ENCODE assay signal across 8 mouse cellular contexts in genomic region chr9:68888670-68889069, GRCm38 (mm10).
A peak's percentile ranks its signal among the peaks of the same experiment; 100 is the strongest.
DNase-seq lines count a peak whose midpoint lies in the region; ATAC-seq and TF ChIP-seq lines count a peak whose summit lies in the region.

No protein-coding gene starts in this region.

- no peak overlapping the region for H3K4me2 ChIP-seq in midbrain, embryonic 14.5 days (ENCODE audit: low read length)

- 38% methylated on average over 8 of the region's 8 CpGs for WGBS in midbrain, embryonic 14.5 days
- 66% methylated on average over 8 of the region's 8 CpGs for WGBS in midbrain, embryonic 10.5 days
- WGBS in olfactory bulb, adult 2 months: 14% methylated on average over 8 of the region's 8 CpGs

- TF ChIP-seq CTCF in olfactory bulb, adult 2 months (IDR thresholded peaks at IDR 0.05; ENCODE audit: insufficient read depth, low read depth, low read length): no peak

- no peak overlapping the region for H3K9ac ChIP-seq in midbrain, embryonic 14.5 days (replicated peaks; ENCODE audit: low read length)

- H3K4me1 ChIP-seq in midbrain, embryonic 14.5 days (ENCODE audit: control insufficient read depth, insufficient read depth, low read length): 0 out of 2 replicates have a peak, but pooled peaks cover 4% of the 10 kb centered on the region
- H3K4me1 ChIP-seq in midbrain, embryonic 10.5 days: no peaks in the 10 kb centered on the region
- peaks cover 9% of the 10 kb centered on the region for H3K4me1 ChIP-seq in olfactory bulb, adult 2 months (ENCODE audit: control insufficient read depth, insufficient read depth, low read length)

- no peak for TF ChIP-seq POLR2A in olfactory bulb, adult 2 months (IDR thresholded peaks at IDR 0.05; ENCODE audit: insufficient read depth, low read depth, low read length)

- no peaks in the 10 kb centered on the region for H3K27me3 ChIP-seq in midbrain, embryonic 14.5 days (ENCODE audit: control insufficient read depth, insufficient read depth, low read length)
- H3K27me3 ChIP-seq in midbrain, embryonic 10.5 days (ENCODE audit: low read depth, poor library complexity, severe bottlenecking): no peaks in the 10 kb centered on the region

- no peak for ATAC-seq in midbrain, embryonic 14.5 days (ENCODE audit: low FRiP score, low TSS enrichment)
- ATAC-seq in erythroblast, adult 5-6 weeks (replicated peaks; ENCODE audit: low FRiP score, poor library complexity, severe bottlenecking): no peak

- DNase-seq in adrenal gland, postnatal 10 days: peak; percentile 72
- no peak for DNase-seq in adrenal gland, adult 18-20 months (ENCODE audit: low spot score in 2 of 2)
- peak; percentile 69 for DNase-seq in midbrain, embryonic 14.5 days
- no peak for DNase-seq in midbrain, embryonic 10.5 days (ENCODE audit: low spot score)
- peak; percentile 57 to 67 for DNase-seq in heart, adult 9 months (ENCODE audit: low spot score in 2 of 2)
- peak; percentile 53 to 71 for DNase-seq in kidney, postnatal 36 days

- H3K27ac ChIP-seq in midbrain, embryonic 14.5 days (replicated peaks; ENCODE audit: low read depth, low read length): no peak overlapping the region
- no peak overlapping the region for H3K27ac ChIP-seq in midbrain, embryonic 10.5 days (replicated peaks)
- H3K27ac ChIP-seq in olfactory bulb, adult 2 months (ENCODE audit: insufficient read depth, low read depth, low read length): peak overlapping the region; percentile 49; the same call in 1 of the 2 replicates

- no peaks in the 10 kb centered on the region for H3K36me3 ChIP-seq in midbrain, embryonic 14.5 days (ENCODE audit: control insufficient read depth, insufficient read depth, low read length)
- no peaks in the 10 kb centered on the region for H3K36me3 ChIP-seq in midbrain, embryonic 10.5 days

- H3K4me3 ChIP-seq in midbrain, embryonic 14.5 days (replicated peaks; ENCODE audit: low read depth, low read length): no peak overlapping the region
- no peak overlapping the region for H3K4me3 ChIP-seq in midbrain, embryonic 10.5 days
- no peak overlapping the region for H3K4me3 ChIP-seq in olfactory bulb, adult 2 months (ENCODE audit: insufficient read depth, low read depth, low read length)

- H3K9me3 ChIP-seq in midbrain, embryonic 14.5 days (ENCODE audit: control insufficient read depth, low read length): no peaks in the 10 kb centered on the region
- no peaks in the 10 kb centered on the region for H3K9me3 ChIP-seq in midbrain, embryonic 10.5 days (replicated peaks)

Comparison
In these comparisons a context has a peak if more than half of its experiments do, and no peak if none do; other contexts are left out.
1. DNase-seq: peak in adrenal gland, postnatal 10 days (single experiment), midbrain, embryonic 14.5 days (single experiment), heart, adult 9 months (2 of 2) and kidney, postnatal 36 days (2 of 2); none in adrenal gland, adult 18-20 months (0 of 2) and midbrain, embryonic 10.5 days (single experiment).